Mouse (Mus musculus): ENCODE measurements at regions not wholly inside any gene's neighbourhood (a gene's known extent, or its start where the extent isn't known, plus 50 kb on each side); places are given as distances from the start of the nearest gene placed in this dataset.

DNA sequence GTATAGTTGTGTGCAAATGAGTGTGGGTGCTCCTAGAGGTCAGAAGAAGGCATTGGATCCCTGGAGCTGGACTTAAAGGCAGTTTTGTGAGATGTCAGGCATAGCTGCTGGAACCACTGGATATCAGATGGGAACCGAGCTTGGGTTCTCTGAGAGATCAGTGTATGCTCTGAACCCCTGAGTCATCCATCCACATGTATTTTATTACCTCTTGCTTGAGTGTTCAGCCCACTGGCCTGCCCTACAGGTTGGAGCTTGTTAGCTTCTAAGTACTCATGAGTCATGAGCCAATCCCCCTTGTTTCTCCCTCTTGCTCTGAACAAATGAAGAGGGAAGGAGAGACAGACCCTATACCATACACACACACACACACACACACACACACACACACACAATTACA, 119.4 kb upstream of the Gdnf start:
- no peak for TF ChIP-seq CTCF (IDR thresholded peaks at IDR 0.05; ENCODE audit: control insufficient read depth, insufficient read depth, low read length)
- no peak for TF ChIP-seq POLR2A (IDR thresholded peaks at IDR 0.05; ENCODE audit: borderline replicate concordance, control insufficient read depth, low read depth, low read length)
- no peak overlapping the region for H3K27ac ChIP-seq (ENCODE audit: control insufficient read depth, insufficient read depth, low read depth, low read length, poor library complexity)
- WGBS, result 70% methylated on average over 1 of the region's 1 CpGs
- H3K4me1 ChIP-seq (ENCODE audit: control insufficient read depth, insufficient read depth, low read length), result no peaks in the 10 kb centered on the region
- no peak overlapping the region for H3K4me3 ChIP-seq (replicated peaks; ENCODE audit: control insufficient read depth, low read depth, low read length)

DNA sequence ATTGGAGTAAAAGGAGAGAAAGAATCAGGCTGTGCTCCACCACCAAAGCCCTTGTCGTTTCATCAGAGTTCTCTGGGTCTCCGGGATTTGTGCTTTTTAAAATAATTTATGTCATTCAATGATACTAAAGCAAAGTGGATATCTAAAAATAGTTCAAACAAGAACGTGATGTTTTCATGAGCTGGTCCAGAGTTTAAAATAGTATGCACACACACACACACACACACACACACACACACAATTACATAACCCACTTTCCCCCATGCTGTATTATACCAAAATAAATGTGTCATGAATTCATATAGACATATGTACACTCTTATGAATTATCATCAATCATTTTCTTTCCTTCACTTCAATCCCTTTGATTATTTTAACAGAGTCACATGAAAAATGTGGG, 118.5 kb upstream of the Gdnf start:
- no peak overlapping the region for H3K27ac ChIP-seq (ENCODE audit: control insufficient read depth, insufficient read depth, low read depth, low read length, poor library complexity)
- TF ChIP-seq CTCF (IDR thresholded peaks at IDR 0.05; ENCODE audit: control insufficient read depth, insufficient read depth, low read length), result no peak
- no peak for TF ChIP-seq POLR2A (IDR thresholded peaks at IDR 0.05; ENCODE audit: borderline replicate concordance, control insufficient read depth, low read depth, low read length)
- WGBS, result 69% methylated on average over 3 of the region's 3 CpGs

DNA sequence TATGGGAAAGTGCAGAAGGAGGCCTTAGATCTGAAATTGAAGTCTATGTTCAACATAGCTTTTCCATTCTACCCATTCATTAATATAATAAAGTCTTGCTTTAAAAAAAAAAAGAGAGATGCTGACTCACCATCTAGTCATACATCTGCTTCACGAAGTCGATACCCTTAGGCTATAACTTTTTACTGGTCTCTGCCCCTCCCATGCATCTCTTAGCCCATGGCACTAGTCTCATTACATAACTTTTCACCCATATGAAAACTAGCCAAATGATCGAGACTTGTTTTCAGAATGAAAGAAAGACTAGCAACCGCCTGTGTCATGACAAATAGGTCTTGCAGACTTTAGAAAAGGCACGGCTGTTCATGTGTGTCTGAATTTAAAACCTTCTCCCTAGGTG, 116.6 kb upstream of the Gdnf start:
- Histone ChIP-seq H3K27ac (ENCODE audit: control insufficient read depth, insufficient read depth, low read depth, low read length, poor library complexity) (no peak overlapping the region), H3K4me1 (ENCODE audit: control insufficient read depth, insufficient read depth, low read length) (no peaks in the 10 kb centered on the region), H3K4me3 (replicated peaks; ENCODE audit: control insufficient read depth, low read depth, low read length) (no peak overlapping the region)
- 79% methylated on average over 5 of the region's 5 CpGs for WGBS
- TF ChIP-seq POLR2A (IDR thresholded peaks at IDR 0.05; ENCODE audit: borderline replicate concordance, control insufficient read depth, low read depth, low read length) (no peak), CTCF (IDR thresholded peaks at IDR 0.05; ENCODE audit: control insufficient read depth, insufficient read depth, low read length) (no peak)

More for the DNA sequence above, 118.5 kb upstream of the Gdnf start:
- no peaks in the 10 kb centered on the region for H3K4me1 ChIP-seq (ENCODE audit: control insufficient read depth, insufficient read depth, low read length)
- no peak overlapping the region for H3K4me3 ChIP-seq (replicated peaks; ENCODE audit: control insufficient read depth, low read depth, low read length)

DNA sequence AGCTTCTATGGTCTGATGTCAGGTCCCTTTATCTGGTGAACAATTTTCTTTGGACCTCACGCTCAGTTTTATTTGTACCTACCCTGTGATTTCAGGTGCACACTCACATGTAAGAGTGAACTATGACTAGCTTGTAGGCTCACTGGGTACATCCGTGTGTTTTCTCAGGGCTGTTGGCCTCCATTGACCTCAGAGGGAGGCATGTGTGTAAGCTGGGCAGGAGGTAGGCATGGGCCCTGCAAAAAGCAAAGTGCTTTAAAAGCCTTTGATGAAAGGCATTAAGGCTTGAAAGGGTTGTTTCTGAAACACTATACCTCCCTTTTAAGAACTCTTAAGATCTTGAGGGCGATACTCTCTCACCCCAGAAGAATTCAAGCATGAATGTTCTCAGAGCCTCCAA, 112.9 kb upstream of the Gdnf start:
- no peaks in the 10 kb centered on the region for H3K4me1 ChIP-seq (ENCODE audit: control insufficient read depth, insufficient read depth, low read length)
- no peak overlapping the region for H3K27ac ChIP-seq (ENCODE audit: control insufficient read depth, insufficient read depth, low read depth, low read length, poor library complexity)
- no peak overlapping the region for H3K4me3 ChIP-seq (replicated peaks; ENCODE audit: control insufficient read depth, low read depth, low read length)
- TF ChIP-seq CTCF (IDR thresholded peaks at IDR 0.05; ENCODE audit: control insufficient read depth, insufficient read depth, low read length) (no peak), POLR2A (IDR thresholded peaks at IDR 0.05; ENCODE audit: borderline replicate concordance, control insufficient read depth, low read depth, low read length) (no peak)
- WGBS, result 63% methylated on average over 3 of the region's 3 CpGs

DNA sequence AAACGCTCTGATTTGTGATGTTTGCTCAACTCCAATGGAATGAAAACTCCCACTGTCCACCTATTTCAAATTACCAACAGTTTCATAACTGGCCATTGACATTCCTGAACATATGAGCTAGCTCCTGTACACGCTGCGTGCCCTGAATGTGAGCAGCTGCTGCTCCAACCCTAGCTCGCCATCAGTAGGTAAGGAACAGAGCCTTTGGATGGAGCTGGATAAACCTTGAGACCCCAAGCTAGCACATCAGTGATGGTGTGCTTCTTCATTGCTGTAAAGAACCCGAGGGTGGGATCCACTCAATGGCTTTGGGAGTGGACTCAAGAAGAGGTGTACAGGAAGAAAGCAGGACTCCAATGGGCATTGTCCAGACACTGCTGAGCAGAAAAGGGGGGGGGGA, 101.8 kb upstream of the Gdnf start:
- H3K4me1 ChIP-seq (ENCODE audit: control insufficient read depth, insufficient read depth, low read length), result no peaks in the 10 kb centered on the region
- WGBS, result 76% methylated on average over 5 of the region's 5 CpGs
- no peak overlapping the region for H3K4me3 ChIP-seq (replicated peaks; ENCODE audit: control insufficient read depth, low read depth, low read length)
- H3K27ac ChIP-seq (ENCODE audit: control insufficient read depth, insufficient read depth, low read depth, low read length, poor library complexity), result no peak overlapping the region
- TF ChIP-seq CTCF (IDR thresholded peaks at IDR 0.05; ENCODE audit: control insufficient read depth, insufficient read depth, low read length) (no peak), POLR2A (IDR thresholded peaks at IDR 0.05; ENCODE audit: borderline replicate concordance, control insufficient read depth, low read depth, low read length) (no peak)

DNA sequence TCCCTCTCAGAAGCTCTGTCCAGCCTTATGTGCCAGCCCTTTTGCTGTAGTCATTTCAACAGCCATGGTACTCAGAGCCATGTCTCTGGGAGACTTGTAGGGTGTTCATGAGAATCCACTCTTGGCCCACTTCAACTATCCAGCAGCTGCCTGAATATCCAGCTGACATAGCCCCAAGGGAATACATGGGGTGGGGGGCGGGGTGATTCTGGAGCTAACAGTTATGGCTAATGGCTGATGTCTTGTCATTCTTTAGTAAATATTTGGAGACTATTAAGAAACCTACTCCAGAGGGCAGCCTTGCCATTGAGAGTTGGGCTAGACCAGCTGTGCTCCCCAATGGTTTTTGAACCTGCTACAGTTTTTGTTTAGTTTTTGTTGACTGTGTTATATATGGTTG, 96.0 kb upstream of the Gdnf start:
- H3K27ac ChIP-seq (ENCODE audit: control insufficient read depth, insufficient read depth, low read depth, low read length, poor library complexity), result no peak overlapping the region
- H3K4me1 ChIP-seq (ENCODE audit: control insufficient read depth, insufficient read depth, low read length), result no peaks in the 10 kb centered on the region
- TF ChIP-seq CTCF (IDR thresholded peaks at IDR 0.05; ENCODE audit: control insufficient read depth, insufficient read depth, low read length), result no peak
- no peak for TF ChIP-seq POLR2A (IDR thresholded peaks at IDR 0.05; ENCODE audit: borderline replicate concordance, control insufficient read depth, low read depth, low read length)
- 78% methylated on average over 1 of the region's 1 CpGs for WGBS
- no peak overlapping the region for H3K4me3 ChIP-seq (replicated peaks; ENCODE audit: control insufficient read depth, low read depth, low read length)

DNA sequence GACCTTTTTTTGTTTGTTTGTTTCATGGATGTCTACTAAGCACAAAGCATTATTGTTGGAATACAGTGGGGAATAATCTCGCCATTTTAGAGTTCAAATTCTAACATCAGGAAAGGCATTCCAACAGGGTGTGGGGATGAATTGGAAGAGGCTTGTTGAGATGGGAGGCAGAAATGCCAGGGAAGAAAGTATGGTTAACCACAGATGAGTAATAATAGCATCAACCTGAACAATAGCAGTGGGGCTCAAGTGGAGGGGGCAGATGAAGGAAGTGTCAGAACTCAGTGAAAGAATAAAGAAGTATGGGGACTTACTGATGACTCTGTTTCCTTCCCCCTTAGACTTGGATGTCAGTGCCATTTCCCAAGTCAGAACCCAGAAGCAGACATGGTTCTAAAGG, 94.5 kb upstream of the Gdnf start:
- 68% methylated on average over 1 of the region's 1 CpGs for WGBS

DNA sequence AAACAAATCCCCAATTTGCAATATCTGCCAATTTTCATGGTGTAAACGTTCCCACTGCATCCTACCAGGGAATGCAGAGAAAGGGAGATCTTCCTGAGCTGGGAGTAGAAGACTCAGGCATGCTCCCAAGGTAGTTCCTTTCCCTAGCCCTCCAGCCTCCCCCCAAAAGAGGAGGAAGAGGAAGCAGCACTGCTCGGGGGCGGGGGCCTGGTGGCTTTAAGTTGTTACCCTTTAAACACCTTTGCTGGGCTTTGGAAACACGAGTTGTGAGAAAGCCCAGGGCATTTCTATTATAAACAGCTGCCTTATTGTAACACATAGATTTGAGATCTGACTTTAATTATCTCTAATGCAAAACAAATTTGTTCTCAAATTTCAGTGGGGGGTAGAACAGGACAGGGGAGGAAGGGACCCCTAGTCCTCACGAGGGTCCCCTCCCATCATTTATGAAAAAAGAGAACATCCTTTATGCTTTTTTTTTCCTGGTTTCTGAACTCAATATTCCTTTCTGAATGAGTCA, 87.4 kb upstream of the Gdnf start:
- no peak for TF ChIP-seq POLR2A (IDR thresholded peaks at IDR 0.05; ENCODE audit: borderline replicate concordance, control insufficient read depth, low read depth, low read length)
- no peak for TF ChIP-seq CTCF (IDR thresholded peaks at IDR 0.05; ENCODE audit: control insufficient read depth, insufficient read depth, low read length)
- 24% methylated on average over 5 of the region's 5 CpGs for WGBS

More for the DNA sequence above, 94.5 kb upstream of the Gdnf start:
- Histone ChIP-seq H3K4me3 (replicated peaks; ENCODE audit: control insufficient read depth, low read depth, low read length) (no peak overlapping the region), H3K4me1 (ENCODE audit: control insufficient read depth, insufficient read depth, low read length) (no peaks in the 10 kb centered on the region), H3K27ac (ENCODE audit: control insufficient read depth, insufficient read depth, low read depth, low read length, poor library complexity) (no peak overlapping the region)
- TF ChIP-seq POLR2A (IDR thresholded peaks at IDR 0.05; ENCODE audit: borderline replicate concordance, control insufficient read depth, low read depth, low read length), result no peak
- no peak for TF ChIP-seq CTCF (IDR thresholded peaks at IDR 0.05; ENCODE audit: control insufficient read depth, insufficient read depth, low read length)

DNA sequence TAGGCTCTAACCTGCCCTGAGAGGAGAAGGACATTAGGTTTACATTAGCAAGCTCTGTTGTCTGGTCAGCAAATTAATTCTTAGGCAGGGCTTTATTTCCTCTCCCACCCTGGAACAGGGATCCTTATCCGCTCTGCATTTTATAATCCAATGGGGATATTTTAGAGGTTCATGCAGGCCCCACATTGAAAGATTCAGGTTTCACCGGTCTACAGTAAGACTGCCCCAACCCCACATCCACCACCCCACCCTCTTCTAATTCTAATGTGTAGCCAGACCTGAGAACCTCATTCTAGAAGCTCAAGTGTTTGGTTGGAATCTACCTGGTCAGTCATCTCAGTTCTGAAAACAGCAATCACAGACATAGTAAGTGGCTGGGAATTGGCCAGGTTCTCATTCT, 86.9 kb upstream of the Gdnf start:
- no peak overlapping the region for H3K4me3 ChIP-seq (replicated peaks; ENCODE audit: control insufficient read depth, low read depth, low read length)
- H3K27ac ChIP-seq (ENCODE audit: control insufficient read depth, insufficient read depth, low read depth, low read length, poor library complexity), result no peak overlapping the region
- whole genome bisulfite sequencing, result 81% methylated on average over 2 of the region's 2 CpGs
- TF ChIP-seq POLR2A (IDR thresholded peaks at IDR 0.05; ENCODE audit: borderline replicate concordance, control insufficient read depth, low read depth, low read length) (no peak), CTCF (IDR thresholded peaks at IDR 0.05; ENCODE audit: control insufficient read depth, insufficient read depth, low read length) (no peak)
- H3K4me1 ChIP-seq (ENCODE audit: control insufficient read depth, insufficient read depth, low read length), result no peaks in the 10 kb centered on the region

More for the DNA sequence above, 87.4 kb upstream of the Gdnf start:
- H3K27ac ChIP-seq (ENCODE audit: control insufficient read depth, insufficient read depth, low read depth, low read length, poor library complexity), result no peak overlapping the region
- H3K4me3 ChIP-seq (replicated peaks; ENCODE audit: control insufficient read depth, low read depth, low read length), result no peak overlapping the region
- no peaks in the 10 kb centered on the region for H3K4me1 ChIP-seq (ENCODE audit: control insufficient read depth, insufficient read depth, low read length)

All from bone marrow, adult 2 months (tissue).